Mouse (Mus musculus): ENCODE data around the gene Fzd10. TPM values are rescaled to one million over a fixed set of nuclear protein-coding genes. Genes with fewer than 3 reads are reported as not detected.

Fzd10 gene
- polyA plus RNA-seq (2012; ENCODE audit: low replicate concordance): 0.08 and 0.10 TPM in 2 replicates

GRCm38 (mm10) chr5:128600072-128601021 is at the start of gene Fzd10:
Fzd10 (plus strand) TSS chr5:128600844.

Other genes starting within 250 kb of the Fzd10 start
- not detected in 2 replicates for gene Tmem132d, start 167.8 kb upstream of the Fzd10 start, polyA plus RNA-seq (2012; ENCODE audit: low replicate concordance)
- not detected in 2 replicates for gene Piwil1, start 101.7 kb downstream of the Fzd10 start, polyA plus RNA-seq (2012; ENCODE audit: low replicate concordance)